Mouse (Mus musculus): ENCODE data around the gene Slc5a4b. TPM values are rescaled to one million over a fixed set of nuclear protein-coding genes. Genes with fewer than 3 reads are reported as not detected.

Slc5a4b gene
- polyA plus RNA-seq, 1 experiment: not detected

Other genes starting within 250 kb of the Slc5a4b start
- 186 and 253 TPM in 2 replicates for gene Derl3, start 217.5 kb downstream of the Slc5a4b start, polyA plus RNA-seq (2012; rRNA removed)
- gene Smarcb1, start 189.3 kb downstream of the Slc5a4b start, polyA plus RNA-seq (2012; rRNA removed): 37.1 and 46.1 TPM in 2 replicates
- 138 and 191 TPM in 2 replicates for gene Chchd10, start 177.8 kb downstream of the Slc5a4b start, polyA plus RNA-seq (2012; rRNA removed)
- 15.5 and 16.6 TPM in 2 replicates for gene Mmp11, start 174.5 kb downstream of the Slc5a4b start, polyA plus RNA-seq (2012; rRNA removed)
- gene Gm867, start 170.3 kb downstream of the Slc5a4b start, polyA plus RNA-seq (2012; rRNA removed): 1.0 and 1.4 TPM in 2 replicates
- 0.24 and 0.55 TPM in 2 replicates for gene Vpreb3, start 167.9 kb downstream of the Slc5a4b start, polyA plus RNA-seq (2012; rRNA removed)
- gene Gm5134, start 156.4 kb downstream of the Slc5a4b start, polyA plus RNA-seq (2012; rRNA removed): 0.07 and 0.13 TPM in 2 replicates
- 4.4 and 4.8 TPM in 2 replicates for gene Zfp280b, start 78.3 kb downstream of the Slc5a4b start, polyA plus RNA-seq (2012; rRNA removed)
- not detected in 2 replicates for gene Slc5a4a, start 36.5 kb upstream of the Slc5a4b start, polyA plus RNA-seq (2012; rRNA removed)
- 49.0 and 49.7 TPM in 2 replicates for gene Prmt2, start 126.9 kb upstream of the Slc5a4b start, polyA plus RNA-seq (2012; rRNA removed)
- 6.1 and 6.8 TPM in 2 replicates for gene S100b, start 142.9 kb upstream of the Slc5a4b start, polyA plus RNA-seq (2012; rRNA removed)
- 19.8 TPM in 2 replicates for gene Dip2a, start 234.3 kb upstream of the Slc5a4b start, polyA plus RNA-seq (2012; rRNA removed)

Data from gonadal fat pad, adult 2 months (tissue).